Mouse (Mus musculus): Measurements from ENCODE around the gene Gm340.

DNA sequence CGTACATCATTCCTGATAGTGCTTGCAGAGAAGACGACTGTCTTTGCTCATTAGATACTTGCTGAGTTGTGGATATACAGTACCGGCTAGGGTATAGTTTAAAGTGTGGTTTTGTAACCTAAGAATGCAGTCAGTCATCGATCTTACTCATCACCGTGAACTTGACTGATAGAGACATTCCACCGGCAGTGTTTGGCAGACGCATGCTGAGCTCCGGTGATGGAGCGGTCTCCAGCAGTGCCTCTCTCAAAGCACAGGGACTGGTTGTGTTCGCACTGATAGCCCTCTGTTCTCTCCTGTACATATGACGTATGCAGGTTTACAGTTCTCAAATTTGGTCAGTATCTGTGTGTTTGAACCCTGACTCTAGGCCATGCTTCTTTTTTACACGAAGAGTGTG, 9.6 kb downstream of the Gm340 start:
- TF ChIP-seq POLR2A (IDR thresholded peaks at IDR 0.05; ENCODE audit: insufficient read length, low read depth) = no peak
- no peak for TF ChIP-seq TCF12 (IDR thresholded peaks at IDR 0.05; ENCODE audit: insufficient read depth, poor library complexity, severe bottlenecking)
- TF ChIP-seq MAX (IDR thresholded peaks at IDR 0.05; ENCODE audit: low read depth) = no peak
- no peak for TF ChIP-seq E2F4 (IDR thresholded peaks at IDR 0.05; ENCODE audit: insufficient read depth)
- TF ChIP-seq POLR2AphosphoS2 (IDR thresholded peaks at IDR 0.05; ENCODE audit: insufficient read length, low read depth) = no peak

Measured in myocyte (in vitro differentiated cells).